Mouse (Mus musculus): ENCODE measurements around the gene Trp53rka. TPM values are rescaled to one million over a fixed set of nuclear protein-coding genes. Genes with fewer than 3 reads are reported as not detected.

Trp53rka gene
- polyA plus RNA-seq, 1 experiment from 2014 or later, result 8.8 TPM

DNA sequence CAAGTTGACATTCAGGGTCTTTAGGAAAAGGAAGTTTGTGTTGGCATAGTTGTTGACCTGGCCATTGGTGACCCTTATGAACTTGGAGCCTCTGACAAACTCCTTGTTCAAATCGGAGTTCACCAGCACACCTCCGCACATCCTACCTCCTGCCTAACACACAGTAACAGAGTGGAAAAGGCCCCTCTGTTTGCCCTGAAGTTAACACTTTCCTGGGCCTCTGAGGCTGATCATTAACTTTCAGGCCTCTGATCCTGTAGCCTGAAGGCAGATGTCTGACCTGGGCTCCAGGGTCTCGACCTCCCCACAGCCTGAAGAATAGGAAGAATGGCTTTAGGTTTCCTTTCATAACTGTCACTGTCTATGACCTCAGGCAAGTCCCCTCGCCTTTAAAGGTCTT, 51.5 kb downstream of the Trp53rka start:
- H3K4me1 ChIP-seq (ENCODE audit: insufficient read depth), result peaks cover 38% of the 10 kb centered on the region
- DNase-seq, result no peak
- H3K4me3 ChIP-seq (ENCODE audit: low read depth, low read length), result no peak overlapping the region
- peak; percentile 22; the same call in 1 of the 2 replicates for ATAC-seq
- no peak for TF ChIP-seq CTCF (IDR thresholded peaks at IDR 0.05; ENCODE audit: low read depth)
- no peak for TF ChIP-seq EP300 (IDR thresholded peaks at IDR 0.05; ENCODE audit: low read depth)
- no peaks in the 10 kb centered on the region for H3K9me3 ChIP-seq (ENCODE audit: low read length)
- H3K36me3 ChIP-seq (replicated peaks; ENCODE audit: insufficient read depth, low read length), result no peaks in the 10 kb centered on the region
- no peaks in the 10 kb centered on the region for H3K27me3 ChIP-seq (ENCODE audit: insufficient read depth, low read length)
- no peak overlapping the region for H3K9ac ChIP-seq (replicated peaks)
- 0 out of 2 replicates have a peak overlapping the region, but pooled peaks have one; percentile 24 for H3K27ac ChIP-seq (ENCODE audit: low read depth)
- WGBS (ENCODE audit: insufficient replicate concordance), result 41% methylated on average over 4 of the region's 4 CpGs
- no peak overlapping the region for H3K4me2 ChIP-seq (ENCODE audit: low read depth, low read length)

Other genes starting within 250 kb of the Trp53rka start
- gene Slc35c2, start 205.5 kb downstream of the Trp53rka start, polyA plus RNA-seq (2015; fragmentation: Nextera tagmentation; extraction: Ambion mirVana), result 29.3 and 30.5 TPM in 2 replicates
- 11.0 and 12.3 TPM in 2 replicates for gene Elmo2, start 166.8 kb downstream of the Trp53rka start, polyA plus RNA-seq (2015; fragmentation: Nextera tagmentation; extraction: Ambion mirVana)
- gene Zfp663, start 124.6 kb downstream of the Trp53rka start, polyA plus RNA-seq (2015; fragmentation: Nextera tagmentation; extraction: Ambion mirVana), result not detected in 2 replicates
- 1.2 and 1.5 TPM in 2 replicates for gene Zfp334, start 105.1 kb downstream of the Trp53rka start, polyA plus RNA-seq (2015; fragmentation: Nextera tagmentation; extraction: Ambion mirVana)
- 8.1 and 13.0 TPM in 2 replicates for gene Ocstamp, start 92.9 kb downstream of the Trp53rka start, polyA plus RNA-seq (2015; fragmentation: Nextera tagmentation; extraction: Ambion mirVana)
- gene Slc13a3, start 20.1 kb downstream of the Trp53rka start, polyA plus RNA-seq (2015; fragmentation: Nextera tagmentation; extraction: Ambion mirVana), result 46.2 and 49.5 TPM in 2 replicates
- 0.13 and 0.34 TPM in 2 replicates for gene Slc2a10, start 10.5 kb upstream of the Trp53rka start, polyA plus RNA-seq (2015; fragmentation: Nextera tagmentation; extraction: Ambion mirVana)
- 0.20 and 0.25 TPM in 2 replicates for gene Eya2, start 101.7 kb upstream of the Trp53rka start, polyA plus RNA-seq (2015; fragmentation: Nextera tagmentation; extraction: Ambion mirVana)